Mouse (Mus musculus) CH12.LX (cell line): Measurements from ENCODE around the gene Bach2. TPM values are rescaled to one million over a fixed set of nuclear protein-coding genes. Genes with fewer than 3 reads are reported as not detected.

Experiments used
- DNase-seq: peaks from one replicate; pipeline ENCODE4 v3.0.0-alpha.2; 2013; ENCODE audit errors: extremely low read depth
- H3K27ac ChIP-seq: 2 replicates; pipeline ENCODE4 v1.5.1; 2012; ENCODE audit warnings: low read depth, mild to moderate bottlenecking, control low read depth, moderate library complexity; ENCODE audit not compliant: insufficient read depth
- H3K27me3 ChIP-seq: replicated peaks from 2 replicates; pipeline ENCODE3; 2012; ENCODE audit warnings: inconsistent platforms
- H3K36me3 ChIP-seq, 2 experiments: replicated peaks in 1 of 2; 2 replicates each; pipeline versions ENCODE3 to v1.6.1; 2012; ENCODE audit warnings: inconsistent platforms in 1 of 2, low read length in 1 of 2, mild to moderate bottlenecking in 1 of 2, mixed read lengths in 1 of 2, moderate library complexity in 1 of 2; ENCODE audit not compliant: control insufficient read depth in 1 of 2, insufficient read depth in 1 of 2
- H3K4me1 ChIP-seq, 2 experiments: 2 replicates each; pipeline ENCODE4 v1.6.1; 2012; ENCODE audit warnings: inconsistent platforms in 1 of 2, moderate library complexity in 1 of 2; ENCODE audit not compliant: insufficient read depth in 2 of 2, control insufficient read depth in 1 of 2
- H3K4me2 ChIP-seq: 2 replicates; pipeline ENCODE4 v1.6.1; 2012; ENCODE audit warnings: low read depth, mild to moderate bottlenecking, control low read depth; ENCODE audit not compliant: poor library complexity, insufficient read depth, severe bottlenecking
- H3K4me3 ChIP-seq, 3 experiments: fragments of 150-350 bp in 1 of 3; sonication (generic) in 1 of 3; replicated peaks in 1 of 3; 2 replicates each; pipeline versions ENCODE3 to v1.5.1; 2011 to 2012; ENCODE audit warnings: low read depth in 2 of 3, low read length in 2 of 3, mild to moderate bottlenecking in 2 of 3, moderate library complexity in 2 of 3, control low read depth in 1 of 3, improper control_type of control experiment in 1 of 3, inconsistent platforms in 1 of 3, mixed read lengths in 1 of 3; ENCODE audit not compliant: poor library complexity in 1 of 3
- H3K79me2 ChIP-seq: replicated peaks from 2 replicates; pipeline ENCODE4 v1.6.1; 2012; ENCODE audit warnings: mild to moderate bottlenecking, moderate library complexity; ENCODE audit not compliant: control insufficient read depth, poor library complexity, insufficient read depth, severe bottlenecking; ENCODE audit errors: extremely low read depth
- H3K9ac ChIP-seq: 2 replicates; pipeline ENCODE4 v1.6.1; 2012; ENCODE audit warnings: low read depth, mild to moderate bottlenecking, control low read depth, moderate library complexity; ENCODE audit not compliant: insufficient read depth
- H3K9me3 ChIP-seq: replicated peaks from 2 replicates; pipeline ENCODE3; 2012; ENCODE audit warnings: low read length, inconsistent platforms, mixed read lengths
- CHD1 ChIP-seq: IDR thresholded peaks from 2 replicates; pipeline ENCODE4 v1.6.1; 2012; ENCODE audit warnings: low read depth, low read length, improper control_type of control experiment, inconsistent platforms
- CHD2 ChIP-seq: IDR thresholded peaks from 2 replicates; pipeline ENCODE4 v1.6.1; 2011; ENCODE audit warnings: low read length, improper control_type of control experiment
- CTCF ChIP-seq, 2 experiments: IDR thresholded peaks in 1 of 2; conservative IDR thresholded peaks in 1 of 2; 2 replicates each; pipeline ENCODE4 v1.5.1; 2011 to 2012; ENCODE audit warnings: low read depth in 2 of 2, low read length in 2 of 2, improper control_type of control experiment in 1 of 2, inconsistent platforms in 1 of 2, mild to moderate bottlenecking in 1 of 2, moderate library complexity in 1 of 2
- E2F4 ChIP-seq: IDR thresholded peaks from 2 replicates; pipeline ENCODE4 v1.6.1; 2011; ENCODE audit warnings: low read depth, low read length, improper control_type of control experiment; ENCODE audit not compliant: insufficient replicate concordance
- ETS1 ChIP-seq: conservative IDR thresholded peaks from 2 replicates; pipeline ENCODE4 v1.6.1; 2012; ENCODE audit warnings: low read depth, mild to moderate bottlenecking, inconsistent platforms, low read length, improper control_type of control experiment, moderate library complexity
- HCFC1 ChIP-seq: IDR thresholded peaks from 2 replicates; pipeline ENCODE4 v1.6.1; 2012; ENCODE audit warnings: low read depth, mild to moderate bottlenecking, inconsistent platforms, low read length, improper control_type of control experiment
- JUND ChIP-seq: conservative IDR thresholded peaks from 2 replicates; pipeline ENCODE4 v1.6.1; 2011; ENCODE audit warnings: low read depth, low read length, improper control_type of control experiment
- MAFK ChIP-seq: IDR thresholded peaks from 2 replicates; pipeline ENCODE4 v1.6.1; 2011; ENCODE audit warnings: low read length, improper control_type of control experiment; ENCODE audit not compliant: insufficient replicate concordance
- MAX ChIP-seq: IDR thresholded peaks from 2 replicates; pipeline ENCODE4 v1.6.1; 2011; ENCODE audit warnings: low read length, improper control_type of control experiment
- MEF2A ChIP-seq: IDR thresholded peaks from 2 replicates; pipeline ENCODE4 v1.6.1; 2014; ENCODE audit warnings: low read depth, mild to moderate bottlenecking, inconsistent platforms, low read length, improper control_type of control experiment, borderline replicate concordance
- PAX5 ChIP-seq: IDR thresholded peaks from 2 replicates; pipeline ENCODE4 v1.6.1; 2012; ENCODE audit warnings: low read length, inconsistent platforms, mixed read lengths
- RAD21 ChIP-seq: IDR thresholded peaks from 2 replicates; pipeline ENCODE4 v1.6.1; 2011; ENCODE audit warnings: low read depth, mild to moderate bottlenecking, low read length, improper control_type of control experiment, moderate library complexity
- SMC3 ChIP-seq: IDR thresholded peaks from 2 replicates; pipeline ENCODE4 v1.6.1; 2011; ENCODE audit warnings: low read depth, low read length, improper control_type of control experiment
- TBP ChIP-seq: conservative IDR thresholded peaks from 2 replicates; pipeline ENCODE4 v1.6.1; 2011; ENCODE audit warnings: low read depth, low read length, improper control_type of control experiment
- TCF12 ChIP-seq: IDR thresholded peaks from 2 replicates; pipeline ENCODE4 v1.6.1; 2014; ENCODE audit warnings: low read depth, mild to moderate bottlenecking, inconsistent platforms, low read length, improper control_type of control experiment
- UBTF ChIP-seq: IDR thresholded peaks from 2 replicates; pipeline ENCODE4 v1.6.1; 2012; ENCODE audit warnings: low read depth, mild to moderate bottlenecking, inconsistent platforms, low read length, improper control_type of control experiment, moderate library complexity
- USF1 ChIP-seq: IDR thresholded peaks from 2 replicates; pipeline ENCODE4 v1.6.1; 2014; ENCODE audit warnings: low read depth, mild to moderate bottlenecking, inconsistent platforms, low read length, improper control_type of control experiment
- USF2 ChIP-seq: conservative IDR thresholded peaks from 2 replicates; pipeline ENCODE4 v1.6.1; 2011; ENCODE audit warnings: low read depth, low read length, improper control_type of control experiment
- ZMIZ1 ChIP-seq: IDR thresholded peaks from 2 replicates; pipeline ENCODE4 v1.6.1; 2012; ENCODE audit warnings: low read depth, mild to moderate bottlenecking, inconsistent platforms, low read length, improper control_type of control experiment
- dilution Hi-C: fragments of 300-500 bp; cut with MboI; formaldehyde crosslinking; loops from 2 replicates; pipeline ENCODE4 v1.14.3; 2020; ENCODE audit warnings: low sequenced_read_pairs; ENCODE audit not compliant: extremely low pct_unique_long_range_greater_than_20kb, extremely low pct_ligation_motif_present
- in situ Hi-C: fragments of 300-500 bp; cut with MboI; formaldehyde crosslinking; loops from 3 replicates; pipeline ENCODE4 v1.14.3; 2019; ENCODE audit warnings: low sequenced_read_pairs, low pct_ligation_motif_present, low pct_unique_long_range_greater_than_20kb, mixed read lengths
- polyA plus RNA-seq: library from polyadenylated mRNA; unstranded; fragments of >175 nt; gene quantifications from 2 replicates; pipeline ENCODE4 v1.2.1, GENCODE M21; 2012; ENCODE audit warnings: low read depth; ENCODE audit not compliant: insufficient read length
- total RNA-seq, 2 experiments: library from RNA; depleted of rRNA; stranded (reverse); fragments of 300-350 nt in 1 of 2; fragments of >200 nt in 1 of 2; gene quantifications; 2 replicates each; pipeline ENCODE4 v1.2.3; 2012 to 2014

Bach2 gene
- total and polyA plus RNA-seq, 3 experiments = 0.11 TPM; not detected in 2

- H3K79me2 ChIP-seq = no peaks in the 10 kb centered on the region
- H3K9me3 ChIP-seq = no peaks in the 10 kb centered on the region
- no peaks in the 10 kb centered on the region for H3K27me3 ChIP-seq
- TF ChIP-seq CHD2 (no peak), RAD21 (peak; percentile 58), CTCF (conservative IDR thresholded peaks at IDR 0.05 in 1 of 2, IDR thresholded peaks at IDR 0.05 in 1 of 2; ENCODE audit: low read depth in 2 of 2, low read length in 2 of 2) (peak; percentile 38 to 59; a peak in 3 of 4 replicates), SMC3 (peak; percentile 54)
- in situ Hi-C loops (no loop called here), dilution Hi-C loops (no loop called here)
- H3K4me2 ChIP-seq = no peak overlapping the region
- no peak overlapping the region for H3K4me3 ChIP-seq
- H3K27ac ChIP-seq = no peak overlapping the region
- DNase-seq = peak; percentile 36
- no peak overlapping the region for H3K9ac ChIP-seq
- no peaks in the 10 kb centered on the region for H3K36me3 ChIP-seq
- no peaks in the 10 kb centered on the region for H3K4me1 ChIP-seq
Observed at GRCm38 (mm10) chr4:32551337-32551736, 312.7 kb downstream of the Bach2 start.

- TF ChIP-seq ETS1 (no peak), TCF12 (no peak), MEF2A (no peak), UBTF (no peak), TBP (no peak), JUND (no peak), ZMIZ1 (no peak), USF2 (no peak)
- H3K4me1 ChIP-seq = peaks cover 0 to 4% of the 10 kb centered on the region in 2 experiments; a peak in 1 of 4 replicates
- no peaks in the 10 kb centered on the region for H3K36me3 ChIP-seq
- H3K4me3 ChIP-seq = no peak overlapping the region
- DNase-seq = no peak
- H3K9ac ChIP-seq = no peak overlapping the region
- no peak overlapping the region for H3K4me2 ChIP-seq
- H3K27ac ChIP-seq = no peak overlapping the region
- H3K79me2 ChIP-seq = no peaks in the 10 kb centered on the region
- no peaks in the 10 kb centered on the region for H3K9me3 ChIP-seq
- H3K27me3 ChIP-seq = no peaks in the 10 kb centered on the region
- in situ Hi-C loops = no loop called here
- dilution Hi-C loops = no loop called here
Observed at GRCm38 (mm10) chr4:32555506-32555905, 316.9 kb downstream of the Bach2 start.

GRCm38 (mm10) chr4:32560246-32560645 lies 321.6 kb downstream of the Bach2 start:
- Histone ChIP-seq H3K36me3 (no peaks in the 10 kb centered on the region), H3K4me2 (no peak overlapping the region), H3K79me2 (no peaks in the 10 kb centered on the region), H3K27ac (no peak overlapping the region), H3K27me3 (no peaks in the 10 kb centered on the region), H3K4me1 (peaks cover 7 to 20% of the 10 kb centered on the region in 2 experiments), H3K4me3 (no peak overlapping the region)
- in situ Hi-C loops = loop anchor here (10.0 kb wide), 1 partner anchor 505 kb away; no protein-coding TSS in a partner anchor
- dilution Hi-C loops = no loop called here
- TF ChIP-seq RAD21 (no peak), USF1 (no peak), MAX (no peak), E2F4 (no peak), CHD1 (no peak), PAX5 (no peak), MAFK (no peak), HCFC1 (no peak)
- TF ChIP-seq, all 38 proteins: peak for 0
- no peak for DNase-seq
- Histone ChIP-seq H3K9me3 (no peaks in the 10 kb centered on the region), H3K9ac (no peak overlapping the region)
